Mouse (Mus musculus) stomach, postnatal 0 days (tissue): ENCODE measurements around the gene Gm13691.

ENCODE experiments used
- CTCF ChIP-seq: IDR thresholded peaks from 2 replicates; pipeline ENCODE4 v1.5.1; 2016; ENCODE audit warnings: antibody characterized with exemption, low read depth, mild to moderate bottlenecking, moderate library complexity
- EP300 ChIP-seq: optimal IDR thresholded peaks from 2 replicates; pipeline ENCODE3; 2016; ENCODE audit warnings: antibody characterized with exemption

GRCm38 (mm10) chr2:84008913-84009312, 18.6 kb downstream of the Gm13691 start:
- TF ChIP-seq CTCF: no peak
- TF ChIP-seq EP300: no peak
